In genomic region chr2:129129987-129130545, GRCm38 (mm10) we compare ENCODE assay signal across 8 mouse cellular contexts. TPM values are rescaled to one million over a fixed set of nuclear protein-coding genes. Genes with fewer than 3 reads are reported as not detected.
A peak's percentile ranks its signal among the peaks of the same experiment; 100 is the strongest.
DNase-seq lines count a peak whose midpoint lies in the region; ATAC-seq and TF ChIP-seq lines count a peak whose summit lies in the region.

No protein-coding gene starts in this region.

- H3K27ac ChIP-seq in heart, adult 2 months = peak overlapping the region; percentile 92
- peak overlapping the region; percentile 65 for H3K27ac ChIP-seq in ES-E14 (ENCODE audit: insufficient read depth, low read depth, low read length, poor library complexity, severe bottlenecking)
- peak overlapping the region; percentile 70 for H3K27ac ChIP-seq in embryonic facial prominence, embryonic 11.5 days (replicated peaks; ENCODE audit: low read depth, low read length)
- H3K27ac ChIP-seq in hindbrain, embryonic 14.5 days = peak overlapping the region; percentile 79
- H3K27ac ChIP-seq in liver, postnatal 0 days (ENCODE audit: low read depth) = peak overlapping the region; percentile 98

- peak; percentile 28 to 36 for DNase-seq in heart, adult 2 months
- no peak for DNase-seq in heart, postnatal 25 days (ENCODE audit: low spot score)
- DNase-seq in ES-E14 (ENCODE audit: low read depth, low spot score) = no peak
- no peak for DNase-seq in embryonic facial prominence, embryonic 11.5 days (ENCODE audit: low spot score)
- peak; percentile 26 for DNase-seq in hindbrain, embryonic 14.5 days (ENCODE audit: low spot score)
- DNase-seq in liver, postnatal 0 days = peak; percentile 27
- DNase-seq in ovary, postnatal 36 days (ENCODE audit: low spot score) = peak; percentile 36

- in situ Hi-C loops in ES-E14 (cut with MboI; ENCODE audit: low sequenced_read_pairs in 2 of 2, unreplicated experiment in 2 of 2) = no loop called here

- H3K9me3 ChIP-seq in ES-E14 (ENCODE audit: control insufficient read depth, insufficient read depth, low read depth, low read length) = no peaks in the 10 kb centered on the region
- H3K9me3 ChIP-seq in embryonic facial prominence, embryonic 11.5 days (replicated peaks; ENCODE audit: control insufficient read depth, low read length) = no peaks in the 10 kb centered on the region
- peaks cover 10% of the 10 kb centered on the region; the same call in 1 of the 2 replicates for H3K9me3 ChIP-seq in hindbrain, embryonic 14.5 days (ENCODE audit: control insufficient read depth, low read length)
- 0 out of 2 replicates have a peak, but pooled peaks cover 2% of the 10 kb centered on the region for H3K9me3 ChIP-seq in liver, postnatal 0 days (ENCODE audit: low read length)

- peak overlapping the region; percentile 70 for H3K4me3 ChIP-seq in heart, adult 2 months
- H3K4me3 ChIP-seq in ES-E14 (ENCODE audit: insufficient read depth in 1 of 2, low read depth in 1 of 2, low read length in 2 of 2, poor library complexity in 1 of 2, severe bottlenecking in 1 of 2) = peak overlapping the region; percentile 74 to 88
- H3K4me3 ChIP-seq in embryonic facial prominence, embryonic 11.5 days (ENCODE audit: low read depth, low read length) = peak overlapping the region; percentile 67
- H3K4me3 ChIP-seq in hindbrain, embryonic 14.5 days (replicated peaks; ENCODE audit: low read length) = peak overlapping the region; percentile 68
- peak overlapping the region; percentile 68 for H3K4me3 ChIP-seq in liver, postnatal 0 days (ENCODE audit: low read depth, low read length)

- no peak for TF ChIP-seq EP300 in heart, adult 2 months (IDR thresholded peaks at IDR 0.05; ENCODE audit: insufficient read depth, low read depth, low read length)
- TF ChIP-seq EP300 in liver, postnatal 0 days (IDR thresholded peaks at IDR 0.05; ENCODE audit: low read depth) = no peak

- no peaks in the 10 kb centered on the region for H3K79me2 ChIP-seq in heart, adult 2 months (replicated peaks; ENCODE audit: control insufficient read depth, insufficient read depth, low read length)

- ATAC-seq in embryonic facial prominence, embryonic 11.5 days (replicated peaks; ENCODE audit: insufficient number of reproducible peaks, low FRiP score, low TSS enrichment, low read depth) = peak; percentile 34
- ATAC-seq in hindbrain, embryonic 14.5 days (ENCODE audit: low FRiP score) = peak; percentile 53
- peak; percentile 14 for ATAC-seq in liver, postnatal 0 days
- no peak for ATAC-seq in monocyte, adult 5-6 weeks (replicated peaks; ENCODE audit: insufficient number of reproducible peaks, low FRiP score, low TSS enrichment, poor library complexity, severe bottlenecking)

- peak overlapping the region; percentile 76 for H3K4me2 ChIP-seq in embryonic facial prominence, embryonic 11.5 days (ENCODE audit: low read depth, low read length)
- peak overlapping the region; percentile 74 for H3K4me2 ChIP-seq in hindbrain, embryonic 14.5 days (replicated peaks)
- peak overlapping the region; percentile 70 for H3K4me2 ChIP-seq in liver, postnatal 0 days (ENCODE audit: low read depth, low read length)

- no peak for TF ChIP-seq POLR2A in heart, adult 2 months (IDR thresholded peaks at IDR 0.05; ENCODE audit: insufficient read depth, low read depth, low read length)

- H3K36me3 ChIP-seq in heart, adult 2 months (ENCODE audit: control insufficient read depth, insufficient read depth, low read length) = no peaks in the 10 kb centered on the region
- peaks cover 40% of the 10 kb centered on the region for H3K36me3 ChIP-seq in ES-E14 (ENCODE audit: control insufficient read depth, insufficient read depth, low read length, poor library complexity, severe bottlenecking)
- peaks cover 15% of the 10 kb centered on the region for H3K36me3 ChIP-seq in embryonic facial prominence, embryonic 11.5 days (replicated peaks; ENCODE audit: control insufficient read depth, insufficient read depth, low read depth, low read length)
- H3K36me3 ChIP-seq in hindbrain, embryonic 14.5 days (replicated peaks; ENCODE audit: control insufficient read depth, insufficient read depth) = peaks cover 41% of the 10 kb centered on the region
- H3K36me3 ChIP-seq in liver, postnatal 0 days (replicated peaks; ENCODE audit: insufficient read depth, low read length) = peaks cover 25% of the 10 kb centered on the region

- intact Hi-C loops in heart, adult 2 months (cut with DNase I) = loop anchor here (1.0 to 5.0 kb wide), 4 partner anchors 29 to 163 kb away; partner anchors contain the start of genes Gm10762, Slc20a1, Ttl and Zc3h6
- intact Hi-C loops in heart, postnatal 25 days (cut with DNase I) = loop anchor here (1.0 to 5.0 kb wide), 2 partner anchors 69 to 127 kb away; no protein-coding TSS in a partner anchor

- H3K4me1 ChIP-seq in heart, adult 2 months (ENCODE audit: control insufficient read depth, insufficient read depth, low read length) = peaks cover 3% of the 10 kb centered on the region
- H3K4me1 ChIP-seq in ES-E14 (ENCODE audit: control insufficient read depth in 2 of 2, insufficient read depth in 2 of 2, low read length in 2 of 2, poor library complexity in 1 of 2) = peaks cover 0 to 6% of the 10 kb centered on the region in 2 experiments; a peak in 2 of 4 replicates
- peaks cover 3% of the 10 kb centered on the region for H3K4me1 ChIP-seq in embryonic facial prominence, embryonic 11.5 days (ENCODE audit: control insufficient read depth, insufficient read depth, low read length)
- peaks cover 13% of the 10 kb centered on the region for H3K4me1 ChIP-seq in hindbrain, embryonic 14.5 days (replicated peaks; ENCODE audit: control insufficient read depth, insufficient read depth, low read length)
- peaks cover 20% of the 10 kb centered on the region for H3K4me1 ChIP-seq in liver, postnatal 0 days (ENCODE audit: insufficient read depth)

- peak overlapping the region; percentile 39 for H3K9ac ChIP-seq in heart, adult 2 months (ENCODE audit: low read depth, low read length)
- H3K9ac ChIP-seq in ES-E14 (ENCODE audit: insufficient read depth, low read depth, low read length, poor library complexity, severe bottlenecking) = peak overlapping the region; percentile 73
- peak overlapping the region; percentile 60 for H3K9ac ChIP-seq in embryonic facial prominence, embryonic 11.5 days (replicated peaks; ENCODE audit: low read length)
- peak overlapping the region; percentile 66 for H3K9ac ChIP-seq in hindbrain, embryonic 14.5 days
- H3K9ac ChIP-seq in liver, postnatal 0 days (replicated peaks) = peak overlapping the region; percentile 62

- TF ChIP-seq CTCF in heart, adult 2 months (IDR thresholded peaks at IDR 0.05) = no peak
- TF ChIP-seq CTCF in liver, postnatal 0 days (IDR thresholded peaks at IDR 0.05; ENCODE audit: low read depth) = no peak

- WGBS in heart, adult 2 months = 25% methylated on average over 18 of the region's 18 CpGs
- WGBS in embryonic facial prominence, embryonic 11.5 days = 43% methylated on average over 18 of the region's 18 CpGs
- 30% methylated on average over 18 of the region's 18 CpGs for WGBS in hindbrain, embryonic 14.5 days
- WGBS in liver, postnatal 0 days (ENCODE audit: insufficient replicate concordance) = 34% methylated on average over 18 of the region's 18 CpGs

- no peaks in the 10 kb centered on the region for H3K27me3 ChIP-seq in heart, adult 2 months (ENCODE audit: control insufficient read depth, insufficient read depth, low read length)
- H3K27me3 ChIP-seq in embryonic facial prominence, embryonic 11.5 days (ENCODE audit: control insufficient read depth, insufficient read depth, low read length) = no peaks in the 10 kb centered on the region
- H3K27me3 ChIP-seq in hindbrain, embryonic 14.5 days (ENCODE audit: control insufficient read depth, insufficient read depth, low read length) = no peaks in the 10 kb centered on the region
- no peaks in the 10 kb centered on the region for H3K27me3 ChIP-seq in liver, postnatal 0 days (ENCODE audit: insufficient read depth, low read length)

TF ChIP-seq in ES-E14, 5 proteins besides CTCF, POLR2A, EP300 and RAD21:
- no peak for TF ChIP-seq CHD2 (IDR thresholded peaks at IDR 0.05; ENCODE audit: low read depth, low read length)
- no peak for TF ChIP-seq MAFK (IDR thresholded peaks at IDR 0.05; ENCODE audit: insufficient read depth, low read depth, low read length)
- TF ChIP-seq ZC3H11A (IDR thresholded peaks at IDR 0.05; ENCODE audit: borderline replicate concordance, low read depth, low read length) = no peak
- TF ChIP-seq ZNF384 (IDR thresholded peaks at IDR 0.05; ENCODE audit: low read depth, low read length) = no peak
- no peak for TF ChIP-seq HCFC1 (IDR thresholded peaks at IDR 0.05; ENCODE audit: borderline replicate concordance, insufficient read depth, low read length)

RNA-seq across cellular contexts. Expression of gene Chchd5, which starts 0.6 kb away (rescaled TPM):
- 10 to 100 TPM in 1 of 2 experiments, 1 to 10 TPM in 1; 9.8 to 10.3 TPM for total RNA-seq in heart, adult 2 months (2021)
- 22.0 and 22.5 TPM in 2 replicates for polyA plus RNA-seq in heart, adult 2 months (2012; rRNA removed)
- total RNA-seq in heart, postnatal 25 days (2021) = 10 to 100 TPM; 10.0 to 10.1 TPM
- 37.0 and 38.8 TPM in 2 replicates for total RNA-seq in ES-E14 (2012; rRNA removed)
- 26.8 and 29.0 TPM in 2 replicates for polyA plus RNA-seq in embryonic facial prominence, embryonic 11.5 days (2014; fragmentation: Nextera tagmentation; extraction: Ambion mirVana)
- polyA plus RNA-seq in hindbrain, embryonic 14.5 days (2014; fragmentation: Nextera tagmentation; extraction: Ambion mirVana) = 22.4 and 24.3 TPM in 2 replicates
- 12.8 and 13.0 TPM in 2 replicates for polyA plus RNA-seq in liver, postnatal 0 days (2015; fragmentation: Nextera tagmentation; extraction: Ambion mirVana)
- 1.4 to 12.5 TPM (median 5.5 TPM) in 3 replicates for total RNA-seq in monocyte, adult 5-6 weeks (2017)

RNA-seq across cellular contexts. Expression of gene Polr1b, which starts 29.3 kb away (rescaled TPM):
- total RNA-seq in heart, adult 2 months (2021) = 10 to 100 TPM; 10.6 to 10.7 TPM
- polyA plus RNA-seq in heart, adult 2 months (2012; rRNA removed) = 10.2 and 14.2 TPM in 2 replicates
- total RNA-seq in heart, postnatal 25 days (2021) = 10 to 100 TPM; 10.3 to 11.3 TPM
- 100 and 120 TPM in 2 replicates for total RNA-seq in ES-E14 (2012; rRNA removed)
- polyA plus RNA-seq in embryonic facial prominence, embryonic 11.5 days (2014; fragmentation: Nextera tagmentation; extraction: Ambion mirVana) = 21.5 and 22.2 TPM in 2 replicates
- polyA plus RNA-seq in hindbrain, embryonic 14.5 days (2014; fragmentation: Nextera tagmentation; extraction: Ambion mirVana) = 9.6 and 12.1 TPM in 2 replicates
- 6.5 and 7.1 TPM in 2 replicates for polyA plus RNA-seq in liver, postnatal 0 days (2015; fragmentation: Nextera tagmentation; extraction: Ambion mirVana)
- total RNA-seq in monocyte, adult 5-6 weeks (2017) = 6.4 to 20.7 TPM (median 13.2 TPM) in 3 replicates

Comparison
In these comparisons a context has a peak if more than half of its experiments do, and no peak if none do; other contexts are left out.
1. DNase-seq: peak in heart, adult 2 months (2 of 2), hindbrain, embryonic 14.5 days (single experiment), liver, postnatal 0 days (single experiment) and ovary, postnatal 36 days (single experiment); none in heart, postnatal 25 days (single experiment), ES-E14 (single experiment) and embryonic facial prominence, embryonic 11.5 days (single experiment).
2. Peak in every context shown above with its lines, with median percentiles within 50 percentile points of each other: H3K27ac ChIP-seq, H3K4me3 ChIP-seq, H3K9ac ChIP-seq and H3K4me2 ChIP-seq.